Mouse (Mus musculus) CH12.LX (cell line): ENCODE measurements around the gene B3gnt7. TPM values are rescaled to one million over a fixed set of nuclear protein-coding genes. Genes with fewer than 3 reads are reported as not detected.
A peak's percentile ranks its signal among the peaks of the same experiment; 100 is the strongest.

Source experiments
- DNase-seq: peaks from one replicate; pipeline ENCODE4 v3.0.0-alpha.2; 2013; ENCODE audit errors: extremely low read depth
- H3K27ac ChIP-seq: 2 replicates; pipeline ENCODE4 v1.5.1; 2012; ENCODE audit warnings: low read depth, mild to moderate bottlenecking, control low read depth, moderate library complexity; ENCODE audit not compliant: insufficient read depth
- H3K27me3 ChIP-seq: replicated peaks from 2 replicates; pipeline ENCODE3; 2012; ENCODE audit warnings: inconsistent platforms
- H3K36me3 ChIP-seq, 2 experiments: replicated peaks in 1 of 2; 2 replicates each; pipeline versions ENCODE3 to v1.6.1; 2012; ENCODE audit warnings: inconsistent platforms in 1 of 2, low read length in 1 of 2, mild to moderate bottlenecking in 1 of 2, mixed read lengths in 1 of 2, moderate library complexity in 1 of 2; ENCODE audit not compliant: control insufficient read depth in 1 of 2, insufficient read depth in 1 of 2
- H3K4me1 ChIP-seq, 2 experiments: 2 replicates each; pipeline ENCODE4 v1.6.1; 2012; ENCODE audit warnings: inconsistent platforms in 1 of 2, moderate library complexity in 1 of 2; ENCODE audit not compliant: insufficient read depth in 2 of 2, control insufficient read depth in 1 of 2
- H3K4me2 ChIP-seq: 2 replicates; pipeline ENCODE4 v1.6.1; 2012; ENCODE audit warnings: low read depth, mild to moderate bottlenecking, control low read depth; ENCODE audit not compliant: poor library complexity, insufficient read depth, severe bottlenecking
- H3K4me3 ChIP-seq, 3 experiments: fragments of 150-350 bp in 1 of 3; sonication (generic) in 1 of 3; replicated peaks in 1 of 3; 2 replicates each; pipeline versions ENCODE3 to v1.5.1; 2011 to 2012; ENCODE audit warnings: low read depth in 2 of 3, low read length in 2 of 3, mild to moderate bottlenecking in 2 of 3, moderate library complexity in 2 of 3, control low read depth in 1 of 3, improper control_type of control experiment in 1 of 3, inconsistent platforms in 1 of 3, mixed read lengths in 1 of 3; ENCODE audit not compliant: poor library complexity in 1 of 3
- H3K79me2 ChIP-seq: replicated peaks from 2 replicates; pipeline ENCODE4 v1.6.1; 2012; ENCODE audit warnings: mild to moderate bottlenecking, moderate library complexity; ENCODE audit not compliant: control insufficient read depth, poor library complexity, insufficient read depth, severe bottlenecking; ENCODE audit errors: extremely low read depth
- H3K9ac ChIP-seq: 2 replicates; pipeline ENCODE4 v1.6.1; 2012; ENCODE audit warnings: low read depth, mild to moderate bottlenecking, control low read depth, moderate library complexity; ENCODE audit not compliant: insufficient read depth
- H3K9me3 ChIP-seq: replicated peaks from 2 replicates; pipeline ENCODE3; 2012; ENCODE audit warnings: low read length, inconsistent platforms, mixed read lengths
- BHLHE40 ChIP-seq: IDR thresholded peaks from 2 replicates; pipeline ENCODE4 v1.6.1; 2011; ENCODE audit warnings: mild to moderate bottlenecking, low read depth, low read length, improper control_type of control experiment
- CHD1 ChIP-seq: IDR thresholded peaks from 2 replicates; pipeline ENCODE4 v1.6.1; 2012; ENCODE audit warnings: low read depth, low read length, improper control_type of control experiment, inconsistent platforms
- E2F4 ChIP-seq: IDR thresholded peaks from 2 replicates; pipeline ENCODE4 v1.6.1; 2011; ENCODE audit warnings: low read depth, low read length, improper control_type of control experiment; ENCODE audit not compliant: insufficient replicate concordance
- ETS1 ChIP-seq: conservative IDR thresholded peaks from 2 replicates; pipeline ENCODE4 v1.6.1; 2012; ENCODE audit warnings: low read depth, mild to moderate bottlenecking, inconsistent platforms, low read length, improper control_type of control experiment, moderate library complexity
- GABPA ChIP-seq: IDR thresholded peaks from 2 replicates; pipeline ENCODE4 v1.6.1; 2012; ENCODE audit warnings: low read depth, low read length, improper control_type of control experiment, inconsistent platforms; ENCODE audit not compliant: insufficient replicate concordance
- HCFC1 ChIP-seq: IDR thresholded peaks from 2 replicates; pipeline ENCODE4 v1.6.1; 2012; ENCODE audit warnings: low read depth, mild to moderate bottlenecking, inconsistent platforms, low read length, improper control_type of control experiment
- MAZ ChIP-seq: IDR thresholded peaks from 2 replicates; pipeline ENCODE4 v1.6.1; 2012; ENCODE audit warnings: low read depth, mild to moderate bottlenecking, inconsistent platforms, low read length, improper control_type of control experiment, moderate library complexity
- MEF2A ChIP-seq: IDR thresholded peaks from 2 replicates; pipeline ENCODE4 v1.6.1; 2014; ENCODE audit warnings: low read depth, mild to moderate bottlenecking, inconsistent platforms, low read length, improper control_type of control experiment, borderline replicate concordance
- MXI1 ChIP-seq: IDR thresholded peaks from 2 replicates; pipeline ENCODE4 v1.6.1; 2011; ENCODE audit warnings: mild to moderate bottlenecking, low read depth, low read length, improper control_type of control experiment
- NELFE ChIP-seq: IDR thresholded peaks from 2 replicates; pipeline ENCODE4 v1.6.1; 2011; ENCODE audit warnings: low read depth, low read length, improper control_type of control experiment
- NRF1 ChIP-seq: IDR thresholded peaks from 2 replicates; pipeline ENCODE4 v1.6.1; 2014; ENCODE audit warnings: low read depth, mild to moderate bottlenecking, inconsistent platforms, low read length, improper control_type of control experiment, moderate library complexity
- PAX5 ChIP-seq: IDR thresholded peaks from 2 replicates; pipeline ENCODE4 v1.6.1; 2012; ENCODE audit warnings: low read length, inconsistent platforms, mixed read lengths
- SIN3A ChIP-seq: IDR thresholded peaks from 2 replicates; pipeline ENCODE4 v1.6.1; 2012; ENCODE audit warnings: low read length, improper control_type of control experiment, inconsistent platforms
- SMC3 ChIP-seq: IDR thresholded peaks from 2 replicates; pipeline ENCODE4 v1.6.1; 2011; ENCODE audit warnings: low read depth, low read length, improper control_type of control experiment
- TBP ChIP-seq: conservative IDR thresholded peaks from 2 replicates; pipeline ENCODE4 v1.6.1; 2011; ENCODE audit warnings: low read depth, low read length, improper control_type of control experiment
- TCF12 ChIP-seq: IDR thresholded peaks from 2 replicates; pipeline ENCODE4 v1.6.1; 2014; ENCODE audit warnings: low read depth, mild to moderate bottlenecking, inconsistent platforms, low read length, improper control_type of control experiment
- UBTF ChIP-seq: IDR thresholded peaks from 2 replicates; pipeline ENCODE4 v1.6.1; 2012; ENCODE audit warnings: low read depth, mild to moderate bottlenecking, inconsistent platforms, low read length, improper control_type of control experiment, moderate library complexity
- USF1 ChIP-seq: IDR thresholded peaks from 2 replicates; pipeline ENCODE4 v1.6.1; 2014; ENCODE audit warnings: low read depth, mild to moderate bottlenecking, inconsistent platforms, low read length, improper control_type of control experiment
- USF2 ChIP-seq: conservative IDR thresholded peaks from 2 replicates; pipeline ENCODE4 v1.6.1; 2011; ENCODE audit warnings: low read depth, low read length, improper control_type of control experiment
- ZC3H11A ChIP-seq: IDR thresholded peaks from 2 replicates; pipeline ENCODE4 v1.6.1; 2012; ENCODE audit warnings: low read depth, mild to moderate bottlenecking, inconsistent platforms, low read length, improper control_type of control experiment
- ZKSCAN1 ChIP-seq: IDR thresholded peaks from 2 replicates; pipeline ENCODE4 v1.6.1; 2012; ENCODE audit warnings: low read depth, inconsistent platforms, low read length, improper control_type of control experiment, borderline replicate concordance
- ZMIZ1 ChIP-seq: IDR thresholded peaks from 2 replicates; pipeline ENCODE4 v1.6.1; 2012; ENCODE audit warnings: low read depth, mild to moderate bottlenecking, inconsistent platforms, low read length, improper control_type of control experiment
- dilution Hi-C: fragments of 300-500 bp; cut with MboI; formaldehyde crosslinking; loops from 2 replicates; pipeline ENCODE4 v1.14.3; 2020; ENCODE audit warnings: low sequenced_read_pairs; ENCODE audit not compliant: extremely low pct_unique_long_range_greater_than_20kb, extremely low pct_ligation_motif_present
- in situ Hi-C: fragments of 300-500 bp; cut with MboI; formaldehyde crosslinking; loops from 3 replicates; pipeline ENCODE4 v1.14.3; 2019; ENCODE audit warnings: low sequenced_read_pairs, low pct_ligation_motif_present, low pct_unique_long_range_greater_than_20kb, mixed read lengths
- polyA plus RNA-seq: library from polyadenylated mRNA; unstranded; fragments of >175 nt; gene quantifications from 2 replicates; pipeline ENCODE4 v1.2.1, GENCODE M21; 2012; ENCODE audit warnings: low read depth; ENCODE audit not compliant: insufficient read length
- total RNA-seq, 2 experiments: library from RNA; depleted of rRNA; stranded (reverse); fragments of 300-350 nt in 1 of 2; fragments of >200 nt in 1 of 2; gene quantifications; 2 replicates each; pipeline ENCODE4 v1.2.3; 2012 to 2014

The B3gnt7 gene
- total and polyA plus RNA-seq, 3 experiments, result 0.17 TPM; not detected in 2

- in situ Hi-C loops (no loop called here), dilution Hi-C loops (no loop called here)
- DNase-seq, result no peak
- Histone ChIP-seq H3K9me3 (no peaks in the 10 kb centered on the region), H3K9ac (no peak overlapping the region), H3K4me1 (peaks cover 4 to 19% of the 10 kb centered on the region in 2 experiments; a peak in 3 of 4 replicates), H3K36me3 (no peaks in the 10 kb centered on the region), H3K27ac (no peak overlapping the region), H3K4me2 (no peak overlapping the region), H3K27me3 (no peaks in the 10 kb centered on the region), H3K4me3 (no peak overlapping the region), H3K79me2 (no peaks in the 10 kb centered on the region)
- no peak for TF ChIP-seq E2F4
- no peak for TF ChIP-seq ETS1
- no peak for TF ChIP-seq ZMIZ1
- no peak for TF ChIP-seq GABPA
- no peak for TF ChIP-seq NRF1
These were observed 33.5 kb upstream of the B3gnt7 start for GRCm38 (mm10) chr1:86269190-86269508.

- dilution Hi-C loops, result no loop called here
- in situ Hi-C loops, result no loop called here
These were observed 30.9 kb upstream of the B3gnt7 start for GRCm38 (mm10) chr1:86271707-86272106.

GRCm38 (mm10) chr1:86277055-86277454 is 25.6 kb upstream of the B3gnt7 start:
- in situ Hi-C loops, result no loop called here

More at GRCm38 (mm10) chr1:86271707-86272106, 30.9 kb upstream of the B3gnt7 start:
- no peak for DNase-seq
- no peaks in the 10 kb centered on the region for H3K79me2 ChIP-seq
- no peak overlapping the region for H3K9ac ChIP-seq
- H3K9me3 ChIP-seq, result no peaks in the 10 kb centered on the region
- H3K36me3 ChIP-seq, result no peaks in the 10 kb centered on the region
- H3K4me1 ChIP-seq, result peaks cover 0 to 2% of the 10 kb centered on the region in 2 experiments; a peak in 1 of 4 replicates
- H3K4me2 ChIP-seq, result no peak overlapping the region
- H3K27ac ChIP-seq, result no peak overlapping the region
- H3K27me3 ChIP-seq, result no peaks in the 10 kb centered on the region
- no peak overlapping the region for H3K4me3 ChIP-seq
- TF ChIP-seq USF2, result no peak
- TF ChIP-seq BHLHE40, result no peak
- TF ChIP-seq, all 38 proteins: peak for 0

More at GRCm38 (mm10) chr1:86277055-86277454, 25.6 kb upstream of the B3gnt7 start:
- Histone ChIP-seq H3K36me3 (no peaks in the 10 kb centered on the region), H3K27ac (no peak overlapping the region), H3K9ac (no peak overlapping the region), H3K4me3 (no peak overlapping the region), H3K4me1 (peaks cover 3 to 11% of the 10 kb centered on the region in 2 experiments; a peak in 2 of 4 replicates), H3K4me2 (peak overlapping the region; percentile 25; the same call in 1 of the 2 replicates), H3K9me3 (peaks cover 4% of the 10 kb centered on the region), H3K27me3 (no peaks in the 10 kb centered on the region), H3K79me2 (no peaks in the 10 kb centered on the region)
- DNase-seq, result no peak
- TF ChIP-seq ZC3H11A, result no peak
- no peak for TF ChIP-seq ZKSCAN1
- no peak for TF ChIP-seq USF1
- TF ChIP-seq MXI1, result no peak
- no peak for TF ChIP-seq MAZ
- no peak for TF ChIP-seq NRF1
- TF ChIP-seq CHD1, result no peak
- TF ChIP-seq HCFC1, result no peak
- TF ChIP-seq SMC3, result no peak
- no peak for TF ChIP-seq SIN3A
- TF ChIP-seq TBP, result no peak
- TF ChIP-seq TCF12, result no peak
- no peak for TF ChIP-seq UBTF
- no peak for TF ChIP-seq USF2
- TF ChIP-seq MEF2A, result no peak
- TF ChIP-seq NELFE, result no peak
- no peak for TF ChIP-seq PAX5
- dilution Hi-C loops, result no loop called here
